Mouse (Mus musculus) G1E (cell line): Measurements from ENCODE around the gene Six2.

ENCODE experiments used
- CTCF ChIP-seq: IDR thresholded peaks from 2 replicates; pipeline ENCODE4 v1.5.1; 2012; ENCODE audit warnings: low read depth, low read length, inconsistent platforms, mixed read lengths
- TAL1 ChIP-seq: conservative IDR thresholded peaks from 2 replicates; pipeline ENCODE4 v1.6.1; 2012; ENCODE audit warnings: low read depth, low read length, inconsistent platforms, mixed read lengths

DNA sequence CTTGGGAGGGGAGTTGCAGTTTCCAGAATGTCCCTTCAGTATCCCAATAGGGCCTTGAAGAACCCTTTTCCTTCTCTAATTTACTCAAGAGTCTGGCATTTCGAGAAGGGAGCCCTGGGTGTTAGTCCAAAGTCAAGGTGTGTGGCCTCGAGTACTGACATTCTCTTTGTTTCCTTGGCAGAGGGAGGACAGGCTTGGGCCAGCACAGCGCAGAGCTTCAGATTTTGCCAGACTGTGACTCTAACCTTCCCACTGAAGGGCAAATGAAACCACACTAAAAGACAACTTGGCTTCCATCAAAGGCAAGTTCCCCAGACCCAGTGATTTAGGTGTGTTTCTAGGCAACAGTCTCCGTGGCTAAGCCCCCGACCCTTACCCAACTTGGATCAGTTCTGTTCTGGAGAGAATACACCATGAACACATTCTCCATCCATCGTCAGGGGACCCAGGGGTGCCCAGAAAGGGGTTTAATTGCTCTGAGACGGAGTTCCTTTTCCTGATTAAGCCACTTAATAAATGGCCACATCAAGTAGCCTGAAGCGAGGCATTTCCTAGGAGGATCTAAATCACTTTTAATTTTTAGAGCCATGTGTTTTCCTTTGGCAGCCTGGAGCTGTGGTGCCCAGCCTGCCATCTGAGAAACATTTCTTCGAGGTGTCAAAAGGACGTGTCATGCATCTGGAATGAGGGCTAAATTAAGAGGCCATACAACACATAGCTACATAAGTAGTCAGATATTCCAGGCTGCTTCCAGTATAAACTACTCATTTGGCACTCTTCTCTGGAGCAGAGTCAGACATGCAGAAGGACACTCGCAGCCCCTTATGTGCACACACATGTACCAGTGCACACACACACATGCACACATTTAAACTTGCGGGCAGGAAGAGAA, 16.5 kb upstream of the Six2 start:
- no peak for TF ChIP-seq CTCF
- TF ChIP-seq TAL1 = no peak
